Mouse (Mus musculus) olfactory bulb, adult 2 months (tissue): ENCODE data around the gene Sapcd1.

Experiments used
- CTCF ChIP-seq: fragments of 200-500 bp; IDR thresholded peaks from 2 replicates; pipeline ENCODE4 v1.5.1; 2012; ENCODE audit warnings: low read depth, mild to moderate bottlenecking, low read length, moderate library complexity; ENCODE audit not compliant: insufficient read depth
- POLR2A ChIP-seq: fragments of 200-500 bp; IDR thresholded peaks from 2 replicates; pipeline ENCODE4 v1.6.1; 2012; ENCODE audit warnings: mild to moderate bottlenecking, low read depth, low read length, moderate library complexity; ENCODE audit not compliant: insufficient read depth

- TF ChIP-seq CTCF (no peak), POLR2A (no peak)
Observed at GRCm38 (mm10) chr17:35024261-35024660, 3.6 kb downstream of the Sapcd1 start.
